Mouse (Mus musculus) liver, adult 2 months (tissue): Measurements from ENCODE around the gene Rsbn1.

Experiments
- CTCF ChIP-seq: fragments of 200-500 bp; IDR thresholded peaks from 2 replicates; pipeline ENCODE4 v1.5.1; 2011; ENCODE audit warnings: low read depth, low read length, control low read depth
- POLR2A ChIP-seq: fragments of 200-500 bp; IDR thresholded peaks from 2 replicates; pipeline ENCODE4 v1.6.1; 2011; ENCODE audit warnings: low read length, control low read depth; ENCODE audit not compliant: insufficient read depth; ENCODE audit errors: extremely low read depth

GRCm38 (mm10) chr3:103944794-103945562 lies 31.1 kb downstream of the Rsbn1 start:
- no peak for TF ChIP-seq CTCF
- TF ChIP-seq POLR2A = no peak
